Mouse (Mus musculus) neutrophil, adult 5-6 weeks (primary cell): ENCODE measurements around the gene Mtg1. TPM values are rescaled to one million over a fixed set of nuclear protein-coding genes. Genes with fewer than 3 reads are reported as not detected.
"Not testable (repeated sequence)": the region's sequence is repeated elsewhere in the genome, so short reads cannot be mapped to it uniquely, and the experiment has no call there.

Experiments
- ATAC-seq: fragments of 151-379, 151-347 bp; 2 replicates; pipeline ENCODE4 v1.8.0; 2017; ENCODE audit warnings: mild to moderate bottlenecking, moderate TSS enrichment; ENCODE audit not compliant: insufficient number of reproducible peaks, poor library complexity, low FRiP score, severe bottlenecking; ENCODE audit errors: extremely low read depth
- total RNA-seq: library from RNA; stranded (forward); fragments of 200-1000 nt; gene quantifications from 2 replicates; pipeline ENCODE4 v1.2.3, GENCODE M21; 2017

The Mtg1 gene
- total RNA-seq, 1 experiment from 2014 or later, result 13.8 TPM

- peak; percentile 95 for ATAC-seq
These were observed 11.9 kb upstream of the Mtg1 start for GRCm38 (mm10) chr7:140125278-140126021.

- no peak for ATAC-seq
These were observed 11.4 kb upstream of the Mtg1 start for GRCm38 (mm10) chr7:140126022-140126350.

GRCm38 (mm10) chr7:140126934-140127333, 10.4 kb upstream of the Mtg1 start:
- ATAC-seq, result no peak

- no peak for ATAC-seq
These were observed 9.5 kb upstream of the Mtg1 start for GRCm38 (mm10) chr7:140127911-140128310.

- not testable (repeated sequence) for ATAC-seq
These were observed 5.2 kb upstream of the Mtg1 start for GRCm38 (mm10) chr7:140132184-140132583.

- not testable (repeated sequence) for ATAC-seq
These were observed 3.3 kb upstream of the Mtg1 start for GRCm38 (mm10) chr7:140134033-140134432.

GRCm38 (mm10) chr7:140135106-140135770, 2.1 kb upstream of the Mtg1 start:
- no peak for ATAC-seq

GRCm38 (mm10) chr7:140138021-140138310, 602 bp downstream of the Mtg1 start:
- no peak for ATAC-seq

- peak; percentile 73 for ATAC-seq
These were observed 4.0 kb downstream of the Mtg1 start for GRCm38 (mm10) chr7:140141350-140141749.

- ATAC-seq, result no peak
These were observed 7.2 kb downstream of the Mtg1 start for GRCm38 (mm10) chr7:140144550-140144949.

- ATAC-seq, result no peak
These were observed 16.0 kb downstream of the Mtg1 start for GRCm38 (mm10) chr7:140153383-140153782.

GRCm38 (mm10) chr7:140153829-140154217, 16.5 kb downstream of the Mtg1 start:
- no peak for ATAC-seq

- no peak for ATAC-seq
These were observed 17.0 kb downstream of the Mtg1 start, which contains the start of gene Sprn for GRCm38 (mm10) chr7:140154218-140154927. Gene Sprn (minus strand): TSS chr7:140154877.

- no peak for ATAC-seq
These were observed 23.0 kb downstream of the Mtg1 start for GRCm38 (mm10) chr7:140160363-140160762.

- ATAC-seq, result no peak
These were observed 27.3 kb downstream of the Mtg1 start, which contains the start of gene Olfr522 for GRCm38 (mm10) chr7:140164664-140165063. Gene Olfr522 (minus strand): TSS chr7:140164764.

GRCm38 (mm10) chr7:140167950-140168349, 30.6 kb downstream of the Mtg1 start:
- ATAC-seq, result no peak

- no peak for ATAC-seq
These were observed 32.0 kb downstream of the Mtg1 start for GRCm38 (mm10) chr7:140169386-140169785.

GRCm38 (mm10) chr7:140170863-140171262, 33.5 kb downstream of the Mtg1 start:
- ATAC-seq, result no peak

- no peak for ATAC-seq
These were observed 35.6 kb downstream of the Mtg1 start, which contains the start of gene Olfr523 for GRCm38 (mm10) chr7:140172936-140173335. Gene Olfr523 (plus strand): TSS chr7:140173217.

- no peak for ATAC-seq
These were observed 41.8 kb downstream of the Mtg1 start for GRCm38 (mm10) chr7:140179176-140179575.
